Mouse (Mus musculus): ENCODE results near the gene Thsd4.

DNA sequence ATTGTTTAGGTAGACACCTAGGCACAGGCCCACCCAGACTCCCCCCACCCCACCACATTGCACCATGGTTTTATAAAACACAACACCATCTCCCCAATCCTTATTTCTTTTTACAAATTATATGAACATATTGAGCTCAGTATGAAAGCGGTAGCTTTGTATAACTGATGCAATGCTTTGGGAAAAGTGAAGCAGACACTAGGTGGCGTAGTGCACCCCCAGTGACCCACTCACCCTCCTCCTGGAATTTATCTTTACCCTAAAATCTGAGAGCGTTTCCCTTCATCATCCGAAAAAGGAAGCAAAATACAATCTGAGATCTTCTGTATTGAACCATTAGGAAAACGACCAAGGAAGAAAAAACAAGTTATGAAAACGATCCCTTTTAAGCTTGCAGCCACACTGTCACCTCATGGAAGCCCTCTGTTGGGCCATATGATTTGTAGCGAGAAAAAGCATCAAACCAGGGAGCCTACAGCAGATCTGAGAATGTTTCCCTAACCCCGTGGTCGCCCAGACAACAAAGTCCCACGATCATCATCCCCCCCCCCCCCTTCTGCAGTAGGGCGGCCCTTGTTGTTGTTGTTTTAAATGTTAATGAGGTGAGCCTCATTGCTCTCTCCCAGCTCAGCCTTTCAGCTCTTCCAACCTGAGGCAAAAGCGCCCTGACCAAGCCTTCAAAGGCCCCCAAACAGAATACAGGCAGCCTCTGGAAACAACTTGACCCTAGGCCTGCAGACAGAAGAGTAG, 246.3 kb downstream of the Thsd4 start:
- TF ChIP-seq E2F4 (IDR thresholded peaks at IDR 0.05; ENCODE audit: insufficient read depth) (no peak), POLR2A (IDR thresholded peaks at IDR 0.05; ENCODE audit: insufficient read length, low read depth) (no peak), MYOD1 (IDR thresholded peaks at IDR 0.05; ENCODE audit: control insufficient read depth in 1 of 3, insufficient read length in 2 of 3, low read depth in 2 of 3) (no peak), POLR2AphosphoS2 (IDR thresholded peaks at IDR 0.05; ENCODE audit: insufficient read length, low read depth) (no peak), MAX (IDR thresholded peaks at IDR 0.05; ENCODE audit: low read depth) (no peak), SRF (IDR thresholded peaks at IDR 0.05; ENCODE audit: control insufficient read depth, insufficient read length, low read depth) (no peak), TCF3 (IDR thresholded peaks at IDR 0.05; ENCODE audit: insufficient read length, low read depth) (no peak), REST (IDR thresholded peaks at IDR 0.05; ENCODE audit: insufficient read depth, insufficient read length) (no peak), TCF12 (IDR thresholded peaks at IDR 0.05; ENCODE audit: insufficient read depth, poor library complexity, severe bottlenecking) (no peak), MYOG (IDR thresholded peaks at IDR 0.05; ENCODE audit: control insufficient read depth in 1 of 3, insufficient read depth in 1 of 3, insufficient read length in 2 of 3, low read depth in 2 of 3) (no peak), USF1 (IDR thresholded peaks at IDR 0.05; ENCODE audit: low read depth) (no peak)

Data from myocyte (in vitro differentiated cells).